Mouse (Mus musculus) bone marrow macrophage, adult 2 months (primary cell): ENCODE data around the gene Mical3.

Experiments
- CTCF ChIP-seq: IDR thresholded peaks from 2 replicates; pipeline ENCODE4 v1.5.1; 2012; ENCODE audit warnings: low read depth, mild to moderate bottlenecking, low read length, moderate library complexity
- POLR2A ChIP-seq: IDR thresholded peaks from 2 replicates; pipeline ENCODE4 v1.6.1; 2012; ENCODE audit warnings: mild to moderate bottlenecking, low read depth, low read length, borderline replicate concordance

DNA sequence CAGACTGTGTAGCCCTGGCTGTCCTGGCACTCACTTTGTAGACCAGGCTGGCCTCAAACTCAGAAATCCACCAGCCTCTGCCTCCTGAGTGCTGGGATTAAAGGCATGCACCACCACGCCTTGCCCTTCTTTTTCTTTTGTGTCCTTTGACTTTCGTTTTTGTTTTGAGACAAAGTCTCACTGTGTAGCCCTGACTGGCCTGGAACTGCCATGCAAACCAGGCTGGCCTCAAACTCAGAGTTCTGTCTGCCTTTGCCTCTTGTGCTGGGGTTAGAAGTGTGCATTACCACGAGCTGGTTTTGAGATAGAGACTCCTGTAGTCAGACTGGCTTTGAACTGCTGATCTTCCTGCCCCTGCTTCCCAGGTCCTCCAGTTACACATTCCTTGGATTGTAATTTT is 3.5 kb upstream of the Mical3 start:
- TF ChIP-seq CTCF (no peak), POLR2A (no peak)
